Mouse (Mus musculus): ENCODE data around the gene Gfm2. TPM values are rescaled to one million over a fixed set of nuclear protein-coding genes. Genes with fewer than 3 reads are reported as not detected.
A peak's percentile ranks its signal among the peaks of the same experiment; 100 is the strongest.

Gfm2 gene
- polyA plus RNA-seq, 1 experiment, result 17.2 TPM

GRCm38 (mm10) chr13:97142321-97142720 is 4.6 kb downstream of the Gfm2 start:
- no peaks in the 10 kb centered on the region for H3K4me1 ChIP-seq (ENCODE audit: control insufficient read depth, insufficient read depth, low read length)
- WGBS, result 87% methylated on average over 7 of the region's 7 CpGs
- DNase-seq, result no peak
- TF ChIP-seq POLR2A (IDR thresholded peaks at IDR 0.05; ENCODE audit: borderline replicate concordance, extremely low read depth, low read depth, low read length) (no peak), CTCF (IDR thresholded peaks at IDR 0.05; ENCODE audit: insufficient read depth, low read length) (no peak)
- H3K4me3 ChIP-seq (replicated peaks; ENCODE audit: extremely low read depth, low read depth, low read length), result no peak overlapping the region

- no peaks in the 10 kb centered on the region for H3K4me1 ChIP-seq (ENCODE audit: control insufficient read depth, insufficient read depth, low read length)
- peak; percentile 8 for DNase-seq
- TF ChIP-seq CTCF (IDR thresholded peaks at IDR 0.05; ENCODE audit: insufficient read depth, low read length), result 0 out of 2 replicates have a peak, but pooled peaks have one; percentile 9
- no peak for TF ChIP-seq POLR2A (IDR thresholded peaks at IDR 0.05; ENCODE audit: borderline replicate concordance, extremely low read depth, low read depth, low read length)
- no peak overlapping the region for H3K4me3 ChIP-seq (replicated peaks; ENCODE audit: extremely low read depth, low read depth, low read length)
- WGBS, result 58% methylated on average over 4 of the region's 4 CpGs
Observed at GRCm38 (mm10) chr13:97145834-97146233, 8.1 kb downstream of the Gfm2 start.

GRCm38 (mm10) chr13:97175520-97176264 is 38.0 kb downstream of the Gfm2 start:
- no peak for DNase-seq
- H3K4me1 ChIP-seq (ENCODE audit: control insufficient read depth, insufficient read depth, low read length), result no peaks in the 10 kb centered on the region
- WGBS, result 80% methylated on average over 10 of the region's 10 CpGs
- no peak for TF ChIP-seq CTCF (IDR thresholded peaks at IDR 0.05; ENCODE audit: insufficient read depth, low read length)
- no peak for TF ChIP-seq POLR2A (IDR thresholded peaks at IDR 0.05; ENCODE audit: borderline replicate concordance, extremely low read depth, low read depth, low read length)
- no peak overlapping the region for H3K4me3 ChIP-seq (replicated peaks; ENCODE audit: extremely low read depth, low read depth, low read length)

GRCm38 (mm10) chr13:97176731-97177130 is 39.0 kb downstream of the Gfm2 start:
- H3K4me1 ChIP-seq (ENCODE audit: control insufficient read depth, insufficient read depth, low read length), result no peaks in the 10 kb centered on the region
- DNase-seq, result no peak
- TF ChIP-seq CTCF (IDR thresholded peaks at IDR 0.05; ENCODE audit: insufficient read depth, low read length) (no peak), POLR2A (IDR thresholded peaks at IDR 0.05; ENCODE audit: borderline replicate concordance, extremely low read depth, low read depth, low read length) (no peak)
- no peak overlapping the region for H3K4me3 ChIP-seq (replicated peaks; ENCODE audit: extremely low read depth, low read depth, low read length)
- 85% methylated on average over 5 of the region's 5 CpGs for WGBS

- Histone ChIP-seq H3K4me1 (ENCODE audit: control insufficient read depth, insufficient read depth, low read length) (no peaks in the 10 kb centered on the region), H3K4me3 (replicated peaks; ENCODE audit: extremely low read depth, low read depth, low read length) (no peak overlapping the region)
- no peak for TF ChIP-seq POLR2A (IDR thresholded peaks at IDR 0.05; ENCODE audit: borderline replicate concordance, extremely low read depth, low read depth, low read length)
- no peak for TF ChIP-seq CTCF (IDR thresholded peaks at IDR 0.05; ENCODE audit: insufficient read depth, low read length)
- no peak for DNase-seq
- 86% methylated on average over 7 of the region's 7 CpGs for WGBS
Observed at GRCm38 (mm10) chr13:97178943-97179342, 41.2 kb downstream of the Gfm2 start.

GRCm38 (mm10) chr13:97180113-97180828 is 42.5 kb downstream of the Gfm2 start:
- no peak overlapping the region for H3K4me3 ChIP-seq (replicated peaks; ENCODE audit: extremely low read depth, low read depth, low read length)
- WGBS, result 79% methylated on average over 6 of the region's 6 CpGs
- DNase-seq, result no peak

GRCm38 (mm10) chr13:97182821-97183220 is 45.1 kb downstream of the Gfm2 start:
- H3K4me1 ChIP-seq (ENCODE audit: control insufficient read depth, insufficient read depth, low read length), result 0 out of 2 replicates have a peak, but pooled peaks cover 2% of the 10 kb centered on the region
- TF ChIP-seq POLR2A (IDR thresholded peaks at IDR 0.05; ENCODE audit: borderline replicate concordance, extremely low read depth, low read depth, low read length) (no peak), CTCF (IDR thresholded peaks at IDR 0.05; ENCODE audit: insufficient read depth, low read length) (no peak)
- WGBS, result 77% methylated on average over 4 of the region's 4 CpGs
- no peak for DNase-seq
- no peak overlapping the region for H3K4me3 ChIP-seq (replicated peaks; ENCODE audit: extremely low read depth, low read depth, low read length)

More at GRCm38 (mm10) chr13:97180113-97180828, 42.5 kb downstream of the Gfm2 start:
- TF ChIP-seq POLR2A (IDR thresholded peaks at IDR 0.05; ENCODE audit: borderline replicate concordance, extremely low read depth, low read depth, low read length) (no peak), CTCF (IDR thresholded peaks at IDR 0.05; ENCODE audit: insufficient read depth, low read length) (no peak)
- no peaks in the 10 kb centered on the region for H3K4me1 ChIP-seq (ENCODE audit: control insufficient read depth, insufficient read depth, low read length)

GRCm38 (mm10) chr13:97184168-97184567 is 46.4 kb downstream of the Gfm2 start:
- no peak for DNase-seq
- no peak overlapping the region for H3K4me3 ChIP-seq (replicated peaks; ENCODE audit: extremely low read depth, low read depth, low read length)
- 0 out of 2 replicates have a peak, but pooled peaks cover 2% of the 10 kb centered on the region for H3K4me1 ChIP-seq (ENCODE audit: control insufficient read depth, insufficient read depth, low read length)
- WGBS, result 81% methylated on average over 2 of the region's 2 CpGs
- TF ChIP-seq POLR2A (IDR thresholded peaks at IDR 0.05; ENCODE audit: borderline replicate concordance, extremely low read depth, low read depth, low read length) (no peak), CTCF (IDR thresholded peaks at IDR 0.05; ENCODE audit: insufficient read depth, low read length) (no peak)

- DNase-seq, result no peak
- H3K4me1 ChIP-seq (ENCODE audit: control insufficient read depth, insufficient read depth, low read length), result 0 out of 2 replicates have a peak, but pooled peaks cover 2% of the 10 kb centered on the region
- H3K4me3 ChIP-seq (replicated peaks; ENCODE audit: extremely low read depth, low read depth, low read length), result no peak overlapping the region
- 64% methylated on average over 5 of the region's 5 CpGs for WGBS
- TF ChIP-seq POLR2A (IDR thresholded peaks at IDR 0.05; ENCODE audit: borderline replicate concordance, extremely low read depth, low read depth, low read length) (no peak), CTCF (IDR thresholded peaks at IDR 0.05; ENCODE audit: insufficient read depth, low read length) (no peak)
Observed at GRCm38 (mm10) chr13:97184656-97185055, 46.9 kb downstream of the Gfm2 start.

Measured in lung, adult 2 months (tissue).